In genomic region chr7:100533503-100533902, GRCm38 (mm10) we compare ENCODE assay signal across 19 mouse cellular contexts. TPM values are rescaled to one million over a fixed set of nuclear protein-coding genes. Genes with fewer than 3 reads are reported as not detected.
DNase-seq lines count a peak whose midpoint lies in the region; ATAC-seq and TF ChIP-seq lines count a peak whose summit lies in the region.
"Had no signal": no experiment of that assay in that cellular context is flagged by ENCODE, and none has a peak within 500 bp of the region (broad histone marks: within the 10 kb centered on the region; RNA-seq: fewer than 3 reads in every experiment).

No protein-coding gene starts in this region.

- H3K27ac ChIP-seq in liver, postnatal 0 days (ENCODE audit: low read depth) = peak overlapping the region; percentile 4; the same call in 1 of the 2 replicates
- H3K27ac ChIP-seq: embryonic facial prominence, embryonic 12.5 days; hindbrain, postnatal 0 days; kidney, embryonic 15.5 days had no signal

- H3K9ac ChIP-seq in liver, postnatal 0 days (replicated peaks) = no peak overlapping the region
- H3K9ac ChIP-seq: embryonic facial prominence, embryonic 12.5 days; kidney, embryonic 15.5 days had no signal

- peak overlapping the region; percentile 39 for H3K4me3 ChIP-seq in E14TG2a.4 (replicated peaks; ENCODE audit: low read length)
- no peak overlapping the region for H3K4me3 ChIP-seq in liver, postnatal 0 days (ENCODE audit: low read depth, low read length)
- H3K4me3 ChIP-seq: embryonic facial prominence, embryonic 12.5 days; kidney, embryonic 15.5 days had no signal

- WGBS in liver, postnatal 0 days (ENCODE audit: insufficient replicate concordance) = 41% methylated on average over 2 of the region's 2 CpGs

- 0 out of 2 replicates have a peak overlapping the region, but pooled peaks have one; percentile 2 for H3K4me2 ChIP-seq in liver, postnatal 0 days (ENCODE audit: low read depth, low read length)
- H3K4me2 ChIP-seq: embryonic facial prominence, embryonic 12.5 days; kidney, embryonic 15.5 days had no signal

- DNase-seq in ZHBTc4 (ENCODE audit: low read depth, low spot score) = peak; percentile 32
- no peak for DNase-seq in liver, postnatal 0 days
- peak; percentile 43 for DNase-seq in lung, postnatal 36 days
- DNase-seq in right cerebral cortex, postnatal 25 days = no peak
- no peak for DNase-seq in adrenal gland, postnatal 25 days
- no peak for DNase-seq in gastrocnemius, adult 18-20 months (ENCODE audit: low spot score)
- no peak for DNase-seq in ovary, adult 18-20 months (ENCODE audit: low spot score)
- DNase-seq: adrenal gland, adult 2 months; cerebellum, adult 9-11 months; heart, adult 18-20 months; heart, postnatal 10 days; layer of hippocampus, adult 9-11 months; midbrain, embryonic 14.5 days; right cerebral cortex, postnatal 4 days had no signal

- TF ChIP-seq EP300 in liver, postnatal 0 days (IDR thresholded peaks at IDR 0.05; ENCODE audit: low read depth) = no peak

- no peaks in the 10 kb centered on the region for H3K9me3 ChIP-seq in E14TG2a.4 (ENCODE audit: low read length)
- no peaks in the 10 kb centered on the region for H3K9me3 ChIP-seq in liver, postnatal 0 days (ENCODE audit: low read length)
- H3K9me3 ChIP-seq: embryonic facial prominence, embryonic 12.5 days; kidney, embryonic 15.5 days had no signal

- no peak for ATAC-seq in liver, postnatal 0 days
- ATAC-seq: hindbrain, postnatal 0 days; Patski had no signal

- TF ChIP-seq CTCF in E14TG2a.4 (conservative IDR thresholded peaks at IDR 0.05; ENCODE audit: low read length) = no peak
- no peak for TF ChIP-seq CTCF in liver, postnatal 0 days (IDR thresholded peaks at IDR 0.05; ENCODE audit: low read depth)

- H3K4me1 ChIP-seq in E14TG2a.4 (replicated peaks; ENCODE audit: low read depth, low read length) = peaks cover 51% of the 10 kb centered on the region
- peaks cover 14% of the 10 kb centered on the region for H3K4me1 ChIP-seq in liver, postnatal 0 days (ENCODE audit: insufficient read depth)

- H3K27me3 ChIP-seq in E14TG2a.4 (ENCODE audit: insufficient read depth, low read length) = no peaks in the 10 kb centered on the region
- no peaks in the 10 kb centered on the region for H3K27me3 ChIP-seq in liver, postnatal 0 days (ENCODE audit: insufficient read depth, low read length)
- H3K27me3 ChIP-seq: embryonic facial prominence, embryonic 12.5 days; kidney, embryonic 15.5 days; Patski had no signal

- H3K36me3 ChIP-seq in E14TG2a.4 (ENCODE audit: insufficient read depth, low read length) = 0 out of 2 replicates have a peak, but pooled peaks cover 3% of the 10 kb centered on the region
- no peaks in the 10 kb centered on the region for H3K36me3 ChIP-seq in liver, postnatal 0 days (replicated peaks; ENCODE audit: insufficient read depth, low read length)
- H3K36me3 ChIP-seq: embryonic facial prominence, embryonic 12.5 days; kidney, embryonic 15.5 days had no signal

RNA-seq across cellular contexts. Expression of gene Coa4, which starts 3.4 kb away (rescaled TPM):
- 11.9 and 12.4 TPM in 2 replicates for polyA plus RNA-seq in liver, postnatal 0 days (2015; fragmentation: Nextera tagmentation; extraction: Ambion mirVana)
- total RNA-seq in adrenal gland, postnatal 25 days (2021) = 11.5 and 11.7 TPM in 2 replicates
- total RNA-seq in gastrocnemius, adult 18-20 months (2021) = 10 to 100 TPM; 10.1 to 11.7 TPM

RNA-seq across cellular contexts. Expression of gene Dnajb13, which starts 18.7 kb away (rescaled TPM):
- polyA plus RNA-seq in liver, postnatal 0 days (2015; fragmentation: Nextera tagmentation; extraction: Ambion mirVana) = 1.0 and 1.8 TPM in 2 replicates
- total RNA-seq in adrenal gland, postnatal 25 days (2021) = not detected in 2 replicates
- not detected for total RNA-seq in gastrocnemius, adult 18-20 months (2021)
- total RNA-seq: heart, postnatal 10 days had no signal

RNA-seq across cellular contexts. Expression of gene Ucp2, which starts 40.4 kb away (rescaled TPM):
- 530 and 545 TPM in 2 replicates for polyA plus RNA-seq in liver, postnatal 0 days (2015; fragmentation: Nextera tagmentation; extraction: Ambion mirVana)
- 142 and 190 TPM in 2 replicates for total RNA-seq in adrenal gland, postnatal 25 days (2021)
- total RNA-seq in gastrocnemius, adult 18-20 months (2021) = 10 to 100 TPM; 16.6 to 17.4 TPM

Comparison
In these comparisons a context has a peak if more than half of its experiments do, and no peak if none do; other contexts are left out.
1. DNase-seq: peak in ZHBTc4 (single experiment) and lung, postnatal 36 days (single experiment); none in liver, postnatal 0 days (single experiment), right cerebral cortex, postnatal 25 days (single experiment), adrenal gland, postnatal 25 days (single experiment), gastrocnemius, adult 18-20 months (single experiment) and ovary, adult 18-20 months (single experiment).